Mouse (Mus musculus): ENCODE results near the gene Mcoln3. TPM values are rescaled to one million over a fixed set of nuclear protein-coding genes. Genes with fewer than 3 reads are reported as not detected.
A peak's percentile ranks its signal among the peaks of the same experiment; 100 is the strongest.

Mcoln3 gene
- total and polyA plus RNA-seq, 2 experiments from 2014 or later = 0.38 TPM

GRCm38 (mm10) chr3:146108945-146109344 is 8.3 kb upstream of the Mcoln3 start:
- H3K9ac ChIP-seq (replicated peaks; ENCODE audit: low read length, poor library complexity, severe bottlenecking) = no peak overlapping the region
- no peak for ATAC-seq (ENCODE audit: low FRiP score)
- H3K4me3 ChIP-seq (ENCODE audit: low read depth, low read length) = no peak overlapping the region
- H3K36me3 ChIP-seq (ENCODE audit: insufficient read depth, low read length) = no peaks in the 10 kb centered on the region
- 65% methylated on average over 2 of the region's 2 CpGs for WGBS
- H3K27me3 ChIP-seq (ENCODE audit: insufficient read depth, low read length) = peaks cover 6% of the 10 kb centered on the region; the same call in 1 of the 2 replicates
- no peak for TF ChIP-seq CTCF (IDR thresholded peaks at IDR 0.05)
- no peak overlapping the region for H3K27ac ChIP-seq (ENCODE audit: low read depth, low read length)
- DNase-seq (ENCODE audit: low spot score) = no peak
- H3K4me1 ChIP-seq (ENCODE audit: insufficient read depth, low read length) = no peaks in the 10 kb centered on the region
- H3K9me3 ChIP-seq (ENCODE audit: low read length) = no peaks in the 10 kb centered on the region
- H3K4me2 ChIP-seq (ENCODE audit: low read depth, low read length, poor library complexity, severe bottlenecking) = no peak overlapping the region

GRCm38 (mm10) chr3:146110358-146110757 is 6.9 kb upstream of the Mcoln3 start:
- Histone ChIP-seq H3K4me3 (ENCODE audit: low read depth, low read length) (no peak overlapping the region), H3K36me3 (ENCODE audit: insufficient read depth, low read length) (no peaks in the 10 kb centered on the region), H3K9me3 (ENCODE audit: low read length) (no peaks in the 10 kb centered on the region), H3K27me3 (ENCODE audit: insufficient read depth, low read length) (peaks cover 6% of the 10 kb centered on the region; the same call in 1 of the 2 replicates), H3K27ac (ENCODE audit: low read depth, low read length) (no peak overlapping the region), H3K4me2 (ENCODE audit: low read depth, low read length, poor library complexity, severe bottlenecking) (no peak overlapping the region), H3K9ac (replicated peaks; ENCODE audit: low read length, poor library complexity, severe bottlenecking) (no peak overlapping the region), H3K4me1 (ENCODE audit: insufficient read depth, low read length) (no peaks in the 10 kb centered on the region)
- ATAC-seq (ENCODE audit: low FRiP score) = no peak
- TF ChIP-seq CTCF (IDR thresholded peaks at IDR 0.05) = no peak
- no peak for DNase-seq (ENCODE audit: low spot score)
- WGBS = 79% methylated on average over 2 of the region's 2 CpGs

GRCm38 (mm10) chr3:146110916-146111315 is 6.3 kb upstream of the Mcoln3 start:
- Histone ChIP-seq H3K9me3 (ENCODE audit: low read length) (no peaks in the 10 kb centered on the region), H3K36me3 (ENCODE audit: insufficient read depth, low read length) (no peaks in the 10 kb centered on the region), H3K9ac (replicated peaks; ENCODE audit: low read length, poor library complexity, severe bottlenecking) (no peak overlapping the region), H3K27me3 (ENCODE audit: insufficient read depth, low read length) (peaks cover 6% of the 10 kb centered on the region; the same call in 1 of the 2 replicates), H3K27ac (ENCODE audit: low read depth, low read length) (no peak overlapping the region), H3K4me1 (ENCODE audit: insufficient read depth, low read length) (no peaks in the 10 kb centered on the region), H3K4me2 (ENCODE audit: low read depth, low read length, poor library complexity, severe bottlenecking) (no peak overlapping the region), H3K4me3 (ENCODE audit: low read depth, low read length) (no peak overlapping the region)
- DNase-seq (ENCODE audit: low spot score) = no peak
- TF ChIP-seq CTCF (IDR thresholded peaks at IDR 0.05) = no peak
- WGBS = 77% methylated on average over 6 of the region's 6 CpGs
- ATAC-seq (ENCODE audit: low FRiP score) = no peak

GRCm38 (mm10) chr3:146117997-146118457 is 777 bp downstream of the Mcoln3 start:
- ATAC-seq (ENCODE audit: low FRiP score) = no peak
- WGBS = 69% methylated on average over 9 of the region's 9 CpGs
- H3K4me2 ChIP-seq (ENCODE audit: low read depth, low read length, poor library complexity, severe bottlenecking) = no peak overlapping the region

GRCm38 (mm10) chr3:146121310-146122124 is 4.3 kb downstream of the Mcoln3 start:
- H3K9ac ChIP-seq (replicated peaks; ENCODE audit: low read length, poor library complexity, severe bottlenecking) = no peak overlapping the region
- H3K4me2 ChIP-seq (ENCODE audit: low read depth, low read length, poor library complexity, severe bottlenecking) = peak overlapping the region; percentile 24
- no peaks in the 10 kb centered on the region for H3K9me3 ChIP-seq (ENCODE audit: low read length)
- no peak overlapping the region for H3K4me3 ChIP-seq (ENCODE audit: low read depth, low read length)
- no peaks in the 10 kb centered on the region for H3K36me3 ChIP-seq (ENCODE audit: insufficient read depth, low read length)
- H3K4me1 ChIP-seq (ENCODE audit: insufficient read depth, low read length) = no peaks in the 10 kb centered on the region; the same call in 1 of the 2 replicates
- TF ChIP-seq CTCF (IDR thresholded peaks at IDR 0.05) = no peak
- no peak overlapping the region for H3K27ac ChIP-seq (ENCODE audit: low read depth, low read length)
- WGBS = 9% methylated on average over 25 of the region's 25 CpGs
- H3K27me3 ChIP-seq (ENCODE audit: insufficient read depth, low read length) = peaks cover 10% of the 10 kb centered on the region
- no peak for ATAC-seq (ENCODE audit: low FRiP score)
- peak; percentile 11 for DNase-seq (ENCODE audit: low spot score)

More at GRCm38 (mm10) chr3:146117997-146118457, 777 bp downstream of the Mcoln3 start:
- no peak for TF ChIP-seq CTCF (IDR thresholded peaks at IDR 0.05)
- Histone ChIP-seq H3K9ac (replicated peaks; ENCODE audit: low read length, poor library complexity, severe bottlenecking) (no peak overlapping the region), H3K36me3 (ENCODE audit: insufficient read depth, low read length) (no peaks in the 10 kb centered on the region), H3K27me3 (ENCODE audit: insufficient read depth, low read length) (peaks cover 16% of the 10 kb centered on the region), H3K4me3 (ENCODE audit: low read depth, low read length) (no peak overlapping the region), H3K27ac (ENCODE audit: low read depth, low read length) (no peak overlapping the region), H3K4me1 (ENCODE audit: insufficient read depth, low read length) (no peaks in the 10 kb centered on the region), H3K9me3 (ENCODE audit: low read length) (no peaks in the 10 kb centered on the region)
- no peak for DNase-seq (ENCODE audit: low spot score)

GRCm38 (mm10) chr3:146122125-146122420 is 4.8 kb downstream of the Mcoln3 start:
- no peak for DNase-seq (ENCODE audit: low spot score)
- Histone ChIP-seq H3K4me1 (ENCODE audit: insufficient read depth, low read length) (no peaks in the 10 kb centered on the region; the same call in 1 of the 2 replicates), H3K9me3 (ENCODE audit: low read length) (no peaks in the 10 kb centered on the region), H3K27me3 (ENCODE audit: insufficient read depth, low read length) (peaks cover 10% of the 10 kb centered on the region), H3K9ac (replicated peaks; ENCODE audit: low read length, poor library complexity, severe bottlenecking) (no peak overlapping the region), H3K27ac (ENCODE audit: low read depth, low read length) (no peak overlapping the region), H3K36me3 (ENCODE audit: insufficient read depth, low read length) (no peaks in the 10 kb centered on the region), H3K4me2 (ENCODE audit: low read depth, low read length, poor library complexity, severe bottlenecking) (no peak overlapping the region), H3K4me3 (ENCODE audit: low read depth, low read length) (no peak overlapping the region)
- 51% methylated on average over 3 of the region's 3 CpGs for WGBS
- TF ChIP-seq CTCF (IDR thresholded peaks at IDR 0.05) = no peak
- ATAC-seq (ENCODE audit: low FRiP score) = no peak

Measured in midbrain, postnatal 0 days (tissue).